Mouse (Mus musculus) liver, embryonic 11.5 days (tissue): ENCODE data around the gene Eva1b. TPM values are rescaled to one million over a fixed set of nuclear protein-coding genes. Genes with fewer than 3 reads are reported as not detected.
"Not testable (repeated sequence)": the region's sequence is repeated elsewhere in the genome, so short reads cannot be mapped to it uniquely, and the experiment has no call there.

Experiments
- ATAC-seq: fragments of 200-750 bp; cut with Nextera tagmentation; replicated peaks from 2 replicates; pipeline ENCODE4 v1.8.0; 2017; ENCODE audit warnings: moderate number of reproducible peaks, mild to moderate bottlenecking, moderate TSS enrichment, moderate library complexity; ENCODE audit not compliant: low FRiP score
- DNase-seq: peaks from one replicate; pipeline ENCODE4 v3.0.0-alpha.2; 2017; ENCODE audit warnings: low spot score
- H3K27ac ChIP-seq: fragments of 300-500 bp; sonication (generic); 2 replicates; pipeline ENCODE4 v1.5.1; 2014; ENCODE audit warnings: mild to moderate bottlenecking, low read depth, low read length, control low read depth
- H3K27me3 ChIP-seq: fragments of 300-500 bp; sonication (generic); replicated peaks from 2 replicates; pipeline ENCODE4 v1.6.1; 2014; ENCODE audit warnings: low read length, mixed read lengths; ENCODE audit not compliant: control insufficient read depth, insufficient read depth
- H3K36me3 ChIP-seq: fragments of 300-500 bp; sonication (generic); 2 replicates; pipeline ENCODE4 v1.6.1; 2014; ENCODE audit warnings: mild to moderate bottlenecking, low read length, moderate library complexity, mixed read lengths; ENCODE audit not compliant: control insufficient read depth, insufficient read depth
- H3K4me1 ChIP-seq: fragments of 300-500 bp; sonication (generic); replicated peaks from 2 replicates; pipeline ENCODE4 v1.6.1; 2014; ENCODE audit warnings: low read length, mixed read lengths; ENCODE audit not compliant: control insufficient read depth, insufficient read depth
- H3K4me2 ChIP-seq: fragments of 300-500 bp; sonication (generic); 2 replicates; pipeline ENCODE4 v1.6.1; 2014; ENCODE audit warnings: mild to moderate bottlenecking, control low read depth, moderate library complexity
- H3K4me3 ChIP-seq: fragments of 300-500 bp; sonication (generic); 2 replicates; pipeline ENCODE4 v1.5.1; 2014; ENCODE audit warnings: low read depth, low read length, control low read depth
- H3K9ac ChIP-seq: fragments of 300-500 bp; sonication (generic); 2 replicates; pipeline ENCODE4 v1.6.1; 2014; ENCODE audit warnings: low read depth, low read length, control low read depth
- H3K9me3 ChIP-seq: fragments of 300-500 bp; sonication (generic); 2 replicates; pipeline ENCODE4 v1.6.1; 2016; ENCODE audit warnings: low read length, inconsistent platforms, mixed read lengths; ENCODE audit not compliant: control insufficient read depth
- WGBS: fragments of 180-500 bp; shearing (Covaris S2); extraction: QIAGEN DNeasy Blood & Tissue Kit; methylation state at CpG from one replicate; pipeline ENCODE4 v1.1.7; 2014; 5-methylcytosine and 5-hydroxymethylcytosine counted together
- polyA plus RNA-seq: library from polyadenylated mRNA; unstranded; fragments of >200 nt; fragmentation: Nextera tagmentation; extraction: Ambion mirVana; gene quantifications from 2 replicates; pipeline ENCODE4 v1.2.1, GENCODE M21; 2014

The Eva1b gene
- polyA plus RNA-seq, 1 experiment from 2014 or later, result 28.1 TPM

GRCm38 (mm10) chr4:126163685-126164084 lies 16.1 kb downstream of the Eva1b start:
- DNase-seq, result no peak
- Histone ChIP-seq H3K4me2 (peak overlapping the region; percentile 100), H3K4me3 (no peak overlapping the region; the same call in 1 of the 2 replicates), H3K36me3 (peaks cover 18% of the 10 kb centered on the region), H3K4me1 (peaks cover 13% of the 10 kb centered on the region), H3K9me3 (no peaks in the 10 kb centered on the region), H3K9ac (no peak overlapping the region), H3K27ac (no peak overlapping the region), H3K27me3 (no peaks in the 10 kb centered on the region)
- 57% methylated on average over 4 of the region's 4 CpGs for WGBS
- ATAC-seq, result no peak

- not testable (repeated sequence) for ATAC-seq, H3K9me3 ChIP-seq, H3K27ac ChIP-seq, H3K4me2 ChIP-seq, H3K27me3 ChIP-seq, H3K4me3 ChIP-seq, DNase-seq, H3K9ac ChIP-seq
- H3K36me3 ChIP-seq, result peaks cover 27% of the 10 kb centered on the region
- WGBS, result 74% methylated on average over 8 of the region's 10 CpGs
- H3K4me1 ChIP-seq, result peaks cover 13% of the 10 kb centered on the region
Measured at GRCm38 (mm10) chr4:126165092-126165491, 17.5 kb downstream of the Eva1b start.

GRCm38 (mm10) chr4:126166084-126166483 lies 18.5 kb downstream of the Eva1b start:
- Histone ChIP-seq H3K9ac (no peak overlapping the region), H3K4me2 (no peak overlapping the region), H3K36me3 (peaks cover 32% of the 10 kb centered on the region)

GRCm38 (mm10) chr4:126168851-126169250 lies 21.3 kb downstream of the Eva1b start:
- Histone ChIP-seq H3K9me3 (no peaks in the 10 kb centered on the region), H3K4me3 (no peak overlapping the region), H3K36me3 (peaks cover 42% of the 10 kb centered on the region), H3K4me1 (no peaks in the 10 kb centered on the region; the same call in 1 of the 2 replicates), H3K4me2 (no peak overlapping the region), H3K9ac (no peak overlapping the region), H3K27ac (no peak overlapping the region), H3K27me3 (no peaks in the 10 kb centered on the region)
- ATAC-seq (no peak), DNase-seq (peak; percentile 28)
- 91% methylated on average over 6 of the region's 6 CpGs for WGBS

More at GRCm38 (mm10) chr4:126166084-126166483, 18.5 kb downstream of the Eva1b start:
- Histone ChIP-seq H3K27me3 (no peaks in the 10 kb centered on the region), H3K4me1 (peaks cover 13% of the 10 kb centered on the region), H3K27ac (no peak overlapping the region), H3K9me3 (no peaks in the 10 kb centered on the region), H3K4me3 (no peak overlapping the region)
- DNase-seq (no peak), ATAC-seq (no peak)
- WGBS, result 87% methylated on average over 3 of the region's 3 CpGs

- not testable (repeated sequence) for H3K27me3 ChIP-seq, H3K4me2 ChIP-seq, H3K27ac ChIP-seq, H3K9ac ChIP-seq, ATAC-seq, H3K9me3 ChIP-seq, H3K4me3 ChIP-seq, H3K4me1 ChIP-seq, DNase-seq
- peaks cover 53% of the 10 kb centered on the region for H3K36me3 ChIP-seq
- WGBS, result 92% methylated on average over 5 of the region's 5 CpGs
Measured at GRCm38 (mm10) chr4:126170737-126171136, 23.2 kb downstream of the Eva1b start.

- Histone ChIP-seq H3K27ac (no peak overlapping the region), H3K9ac (no peak overlapping the region), H3K36me3 (peaks cover 51% of the 10 kb centered on the region), H3K9me3 (no peaks in the 10 kb centered on the region), H3K4me1 (no peaks in the 10 kb centered on the region), H3K4me2 (no peak overlapping the region), H3K27me3 (no peaks in the 10 kb centered on the region), H3K4me3 (no peak overlapping the region)
- WGBS, result 90% methylated on average over 5 of the region's 5 CpGs
- ATAC-seq (no peak), DNase-seq (no peak)
Measured at GRCm38 (mm10) chr4:126173800-126174199, 26.3 kb downstream of the Eva1b start.

- H3K4me2 ChIP-seq, H3K4me3 ChIP-seq, H3K27ac ChIP-seq, H3K9me3 ChIP-seq, H3K27me3 ChIP-seq, ATAC-seq, H3K4me1 ChIP-seq, H3K9ac ChIP-seq, DNase-seq: not testable (repeated sequence)
- 89% methylated on average over 7 of the region's 7 CpGs for WGBS
- H3K36me3 ChIP-seq, result peaks cover 48% of the 10 kb centered on the region
Measured at GRCm38 (mm10) chr4:126175980-126176379, 28.4 kb downstream of the Eva1b start.

GRCm38 (mm10) chr4:126181170-126181957 lies 33.8 kb downstream of the Eva1b start:
- Histone ChIP-seq H3K36me3 (peaks cover 41% of the 10 kb centered on the region), H3K4me3 (no peak overlapping the region), H3K9ac (no peak overlapping the region), H3K9me3 (no peaks in the 10 kb centered on the region), H3K4me2 (no peak overlapping the region), H3K27ac (no peak overlapping the region), H3K27me3 (no peaks in the 10 kb centered on the region), H3K4me1 (no peaks in the 10 kb centered on the region)
- whole genome bisulfite sequencing, result 73% methylated on average over 7 of the region's 7 CpGs
- peak; percentile 34 for DNase-seq
- ATAC-seq, result no peak

GRCm38 (mm10) chr4:126183034-126183433 lies 35.5 kb downstream of the Eva1b start:
- no peak overlapping the region for H3K27ac ChIP-seq
- H3K9ac ChIP-seq, result no peak overlapping the region
- H3K4me2 ChIP-seq, result no peak overlapping the region
- H3K36me3 ChIP-seq, result peaks cover 29% of the 10 kb centered on the region; the same call in 1 of the 2 replicates
- no peaks in the 10 kb centered on the region for H3K27me3 ChIP-seq
- 84% methylated on average over 5 of the region's 5 CpGs for WGBS
- H3K9me3 ChIP-seq, result no peaks in the 10 kb centered on the region
- no peaks in the 10 kb centered on the region for H3K4me1 ChIP-seq
- DNase-seq (no peak), ATAC-seq (no peak)
- H3K4me3 ChIP-seq, result no peak overlapping the region
